Mouse (Mus musculus) forebrain, embryonic 14.5 days (tissue): ENCODE measurements at regions not wholly inside any gene's neighbourhood (a gene's known extent, or its start where the extent isn't known, plus 50 kb on each side); places are given as distances from the start of the nearest gene placed in this dataset.
A peak's percentile ranks its signal among the peaks of the same experiment; 100 is the strongest.

Source experiments
- ATAC-seq: fragments of 200-750 bp; cut with Nextera tagmentation; 2 replicates; pipeline ENCODE4 v1.8.0; 2017; ENCODE audit warnings: mild to moderate bottlenecking, moderate library complexity
- DNase-seq: peaks from one replicate; pipeline ENCODE4 v3.0.0-alpha.2; 2015; ENCODE audit warnings: low spot score
- H3K27ac ChIP-seq: fragments of 300-500 bp; sonication (generic); 2 replicates; pipeline ENCODE4 v1.5.1; 2014; ENCODE audit warnings: low read depth, mild to moderate bottlenecking, control low read depth, low read length, moderate library complexity
- H3K27me3 ChIP-seq: fragments of 300-500 bp; sonication (generic); replicated peaks from 2 replicates; pipeline ENCODE4 v1.6.1; 2014; ENCODE audit warnings: low read length, control low read depth, mixed read lengths; ENCODE audit not compliant: control insufficient read depth, insufficient read depth
- H3K36me3 ChIP-seq: fragments of 300-500 bp; sonication (generic); 2 replicates; pipeline ENCODE4 v1.6.1; 2014; ENCODE audit warnings: low read length, control low read depth; ENCODE audit not compliant: control insufficient read depth, insufficient read depth
- H3K4me1 ChIP-seq: fragments of 300-500 bp; sonication (generic); 2 replicates; pipeline ENCODE4 v1.6.1; 2014; ENCODE audit warnings: antibody characterized with exemption, low read length, control low read depth; ENCODE audit not compliant: control insufficient read depth, insufficient read depth
- H3K4me2 ChIP-seq: fragments of 300-500 bp; sonication (generic); 2 replicates; pipeline ENCODE4 v1.6.1; 2014; ENCODE audit warnings: mild to moderate bottlenecking, control low read depth, low read length
- H3K4me3 ChIP-seq: fragments of 300-500 bp; sonication (generic); 2 replicates; pipeline ENCODE4 v1.5.1; 2014; ENCODE audit warnings: low read depth, low read length, control low read depth
- H3K9ac ChIP-seq: fragments of 300-500 bp; sonication (generic); 2 replicates; pipeline ENCODE4 v1.6.1; 2014; ENCODE audit warnings: mild to moderate bottlenecking, low read length, control low read depth, moderate library complexity
- H3K9me3 ChIP-seq: fragments of 300-500 bp; sonication (generic); replicated peaks from 2 replicates; pipeline ENCODE4 v1.6.1; 2016; ENCODE audit warnings: low read length, control low read depth, mixed read lengths; ENCODE audit not compliant: control insufficient read depth
- WGBS: fragments of 180-500 bp; shearing (Covaris S2); extraction: QIAGEN DNeasy Blood & Tissue Kit; methylation state at CpG from one replicate; pipeline ENCODE4 v1.1.7; 2014; 5-methylcytosine and 5-hydroxymethylcytosine counted together

- H3K4me2 ChIP-seq, result no peak overlapping the region
- WGBS, result 56% methylated on average over 17 of the region's 17 CpGs
- H3K4me1 ChIP-seq, result peaks cover 7% of the 10 kb centered on the region; the same call in 1 of the 2 replicates
- no peak overlapping the region for H3K9ac ChIP-seq
- H3K36me3 ChIP-seq, result no peaks in the 10 kb centered on the region
- peak; percentile 78 for DNase-seq
- peak overlapping the region; percentile 40; the same call in 1 of the 2 replicates for H3K27ac ChIP-seq
- H3K9me3 ChIP-seq, result no peaks in the 10 kb centered on the region
- no peak overlapping the region for H3K4me3 ChIP-seq
- 0 out of 2 replicates have a peak, but pooled peaks have one; percentile 44 for ATAC-seq
- H3K27me3 ChIP-seq, result no peaks in the 10 kb centered on the region
Measured at GRCm38 (mm10) chr1:90268131-90268691, 64.4 kb downstream of the Ackr3 start.

DNA sequence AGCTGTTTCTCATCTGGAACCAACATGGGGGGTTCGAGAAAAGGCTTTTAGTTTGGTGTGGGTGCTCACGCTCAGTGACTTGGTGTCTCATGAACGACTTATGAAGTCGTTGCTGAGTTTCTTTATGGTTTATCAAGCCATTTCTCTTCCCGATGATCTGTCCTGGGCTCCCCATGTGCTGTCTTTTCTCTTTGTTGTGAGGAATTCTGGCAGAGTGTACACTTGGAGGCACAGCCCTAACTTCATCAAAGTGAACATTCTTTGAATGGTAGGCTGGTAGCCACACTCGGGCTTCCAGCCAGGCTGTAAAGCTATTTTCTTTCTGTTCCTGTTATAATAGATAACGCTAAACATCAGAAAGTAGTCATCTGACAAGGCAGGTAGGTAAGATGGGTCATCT, 65.2 kb downstream of the Ackr3 start:
- peaks cover 7% of the 10 kb centered on the region; the same call in 1 of the 2 replicates for H3K4me1 ChIP-seq
- H3K4me3 ChIP-seq, result no peak overlapping the region
- H3K9me3 ChIP-seq, result no peaks in the 10 kb centered on the region
- no peak overlapping the region for H3K9ac ChIP-seq
- H3K4me2 ChIP-seq, result no peak overlapping the region
- no peak for DNase-seq
- ATAC-seq, result no peak
- H3K27ac ChIP-seq, result no peak overlapping the region
- no peaks in the 10 kb centered on the region for H3K36me3 ChIP-seq
- WGBS, result 84% methylated on average over 7 of the region's 7 CpGs
- no peaks in the 10 kb centered on the region for H3K27me3 ChIP-seq

- DNase-seq (no peak), ATAC-seq (no peak)
- Histone ChIP-seq H3K4me1 (peaks cover 7% of the 10 kb centered on the region; the same call in 1 of the 2 replicates), H3K27ac (no peak overlapping the region), H3K36me3 (no peaks in the 10 kb centered on the region), H3K4me3 (no peak overlapping the region), H3K27me3 (no peaks in the 10 kb centered on the region), H3K4me2 (no peak overlapping the region), H3K9ac (no peak overlapping the region), H3K9me3 (no peaks in the 10 kb centered on the region)
- WGBS, result 75% methylated on average over 1 of the region's 1 CpGs
Measured at GRCm38 (mm10) chr1:90269836-90270235, 66.1 kb downstream of the Ackr3 start.

- Histone ChIP-seq H3K9ac (no peak overlapping the region), H3K9me3 (no peaks in the 10 kb centered on the region), H3K36me3 (no peaks in the 10 kb centered on the region), H3K4me3 (no peak overlapping the region), H3K27ac (no peak overlapping the region), H3K4me2 (no peak overlapping the region), H3K27me3 (no peaks in the 10 kb centered on the region), H3K4me1 (peaks cover 7% of the 10 kb centered on the region; the same call in 1 of the 2 replicates)
- WGBS, result 94% methylated on average over 3 of the region's 3 CpGs
- ATAC-seq (no peak), DNase-seq (no peak)
Measured at GRCm38 (mm10) chr1:90271326-90271725, 67.5 kb downstream of the Ackr3 start.

DNA sequence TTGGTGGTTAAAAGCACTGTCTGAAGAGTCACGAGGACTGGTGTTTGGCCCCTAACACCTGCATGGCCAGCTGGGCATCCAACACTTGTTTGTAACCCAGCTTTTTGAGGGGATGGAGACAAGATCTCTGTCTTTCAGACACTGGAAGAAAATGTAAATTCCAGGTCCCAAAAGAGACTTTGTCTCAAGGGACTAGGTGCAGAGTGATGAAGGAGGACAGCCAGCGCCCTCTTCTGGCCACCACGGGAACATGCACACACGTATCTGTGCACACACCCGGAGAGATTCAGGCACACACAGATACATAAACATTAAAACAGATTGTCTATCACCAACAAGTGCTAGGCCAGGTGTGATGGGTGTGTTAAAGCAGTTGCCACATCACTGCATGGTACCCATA, 68.6 kb downstream of the Ackr3 start:
- ATAC-seq, result no peak
- Histone ChIP-seq H3K4me3 (no peak overlapping the region), H3K9ac (no peak overlapping the region), H3K27me3 (no peaks in the 10 kb centered on the region), H3K27ac (no peak overlapping the region), H3K4me2 (no peak overlapping the region), H3K9me3 (no peaks in the 10 kb centered on the region), H3K4me1 (peaks cover 7% of the 10 kb centered on the region; the same call in 1 of the 2 replicates), H3K36me3 (no peaks in the 10 kb centered on the region)
- DNase-seq, result no peak
- 93% methylated on average over 5 of the region's 5 CpGs for WGBS

GRCm38 (mm10) chr1:90272830-90273628, 69.2 kb downstream of the Ackr3 start:
- Histone ChIP-seq H3K9ac (no peak overlapping the region), H3K4me3 (no peak overlapping the region), H3K27ac (no peak overlapping the region), H3K9me3 (no peaks in the 10 kb centered on the region), H3K27me3 (no peaks in the 10 kb centered on the region), H3K36me3 (no peaks in the 10 kb centered on the region), H3K4me2 (no peak overlapping the region), H3K4me1 (peaks cover 4% of the 10 kb centered on the region; the same call in 1 of the 2 replicates)
- no peak for ATAC-seq
- no peak for DNase-seq
- WGBS, result 80% methylated on average over 19 of the region's 19 CpGs

- no peak for DNase-seq
- H3K4me2 ChIP-seq, result no peak overlapping the region
- no peaks in the 10 kb centered on the region for H3K36me3 ChIP-seq
- ATAC-seq, result no peak
- H3K9me3 ChIP-seq, result no peaks in the 10 kb centered on the region
- no peaks in the 10 kb centered on the region for H3K27me3 ChIP-seq
- H3K4me3 ChIP-seq, result no peak overlapping the region
- H3K9ac ChIP-seq, result no peak overlapping the region
- no peak overlapping the region for H3K27ac ChIP-seq
- H3K4me1 ChIP-seq, result peaks cover under 1% of the 10 kb centered on the region; the same call in 1 of the 2 replicates
Measured at GRCm38 (mm10) chr1:90273629-90273928, 69.8 kb downstream of the Ackr3 start.

- no peak for DNase-seq
- H3K9ac ChIP-seq, result no peak overlapping the region
- no peaks in the 10 kb centered on the region for H3K27me3 ChIP-seq
- no peak overlapping the region for H3K4me3 ChIP-seq
- no peaks in the 10 kb centered on the region for H3K9me3 ChIP-seq
- no peak overlapping the region for H3K27ac ChIP-seq
- H3K4me2 ChIP-seq, result no peak overlapping the region
- peaks cover 7% of the 10 kb centered on the region for H3K4me1 ChIP-seq
- no peak for ATAC-seq
- WGBS, result 88% methylated on average over 9 of the region's 9 CpGs
- H3K36me3 ChIP-seq, result no peaks in the 10 kb centered on the region
Measured at GRCm38 (mm10) chr1:90274968-90275651, 71.3 kb downstream of the Ackr3 start.
